Mouse (Mus musculus): Measurements from ENCODE around the gene Rnft2. TPM values are rescaled to one million over a fixed set of nuclear protein-coding genes. Genes with fewer than 3 reads are reported as not detected.

Rnft2 gene
- polyA plus RNA-seq (2014; fragmentation: Nextera tagmentation; extraction: Ambion mirVana), result 6.5 and 8.2 TPM in 2 replicates

- peak within 1 kb of the TSS; percentile 73 for H3K4me2 ChIP-seq (replicated peaks; ENCODE audit: low read depth, low read length)
- H3K4me1 ChIP-seq (replicated peaks; ENCODE audit: control insufficient read depth, insufficient read depth, low read length), result peaks cover 2% of the 10 kb centered on the region; the same call in 1 of the 2 replicates
- ATAC-seq (ENCODE audit: low FRiP score) (peak; percentile 100), DNase-seq (ENCODE audit: low spot score) (peak; percentile 99)
- WGBS, result under 1% methylated on average over 61 of the region's 68 CpGs
- H3K4me3 ChIP-seq (ENCODE audit: low read depth, low read length), result peak within 1 kb of the TSS; percentile 55
- H3K27ac ChIP-seq (ENCODE audit: low read depth, low read length), result peak within 1 kb of the TSS; percentile 48; the same call in 1 of the 2 replicates
- no peaks in the 10 kb centered on the region for H3K27me3 ChIP-seq (ENCODE audit: control insufficient read depth, insufficient read depth, low read length)
- no peaks in the 10 kb centered on the region; the same call in 1 of the 2 replicates for H3K36me3 ChIP-seq (ENCODE audit: control insufficient read depth, insufficient read depth, low read length)
- peak within 1 kb of the TSS; percentile 73 for H3K9ac ChIP-seq (ENCODE audit: low read depth, low read length)
- H3K9me3 ChIP-seq (ENCODE audit: control insufficient read depth, low read length), result no peaks in the 10 kb centered on the region
Observed at GRCm38 (mm10) chr5:118244606-118245443, at the start of gene Rnft2, which contains the start of gene 2410131K14Rik. Gene Rnft2, minus strand, starts transcription at chr5:118245116. Gene 2410131K14Rik, plus strand, starts transcription at chr5:118245227.

- Histone ChIP-seq H3K4me1 (replicated peaks; ENCODE audit: control insufficient read depth, insufficient read depth, low read length) (no peaks in the 10 kb centered on the region), H3K9ac (ENCODE audit: low read depth, low read length) (no peak overlapping the region), H3K9me3 (ENCODE audit: control insufficient read depth, low read length) (no peaks in the 10 kb centered on the region), H3K4me2 (replicated peaks; ENCODE audit: low read depth, low read length) (no peak overlapping the region), H3K4me3 (ENCODE audit: low read depth, low read length) (no peak overlapping the region), H3K36me3 (ENCODE audit: control insufficient read depth, insufficient read depth, low read length) (no peaks in the 10 kb centered on the region), H3K27me3 (ENCODE audit: control insufficient read depth, insufficient read depth, low read length) (no peaks in the 10 kb centered on the region), H3K27ac (ENCODE audit: low read depth, low read length) (0 out of 2 replicates have a peak overlapping the region, but pooled peaks have one; percentile 20)
- no peak for ATAC-seq (ENCODE audit: low FRiP score)
- DNase-seq (ENCODE audit: low spot score), result peak; percentile 51
- 46% methylated on average over 23 of the region's 23 CpGs for WGBS
Observed at GRCm38 (mm10) chr5:118294086-118294864, 49.4 kb upstream of the Rnft2 start.

GRCm38 (mm10) chr5:118292476-118292875, 47.6 kb upstream of the Rnft2 start:
- H3K27ac ChIP-seq (ENCODE audit: low read depth, low read length), result no peak overlapping the region
- 68% methylated on average over 4 of the region's 4 CpGs for WGBS
- no peak overlapping the region for H3K4me2 ChIP-seq (replicated peaks; ENCODE audit: low read depth, low read length)
- no peak for ATAC-seq (ENCODE audit: low FRiP score)
- no peak overlapping the region for H3K9ac ChIP-seq (ENCODE audit: low read depth, low read length)
- H3K4me1 ChIP-seq (replicated peaks; ENCODE audit: control insufficient read depth, insufficient read depth, low read length), result no peaks in the 10 kb centered on the region
- H3K27me3 ChIP-seq (ENCODE audit: control insufficient read depth, insufficient read depth, low read length), result no peaks in the 10 kb centered on the region
- H3K9me3 ChIP-seq (ENCODE audit: control insufficient read depth, low read length), result no peaks in the 10 kb centered on the region
- no peaks in the 10 kb centered on the region for H3K36me3 ChIP-seq (ENCODE audit: control insufficient read depth, insufficient read depth, low read length)
- no peak overlapping the region for H3K4me3 ChIP-seq (ENCODE audit: low read depth, low read length)
- no peak for DNase-seq (ENCODE audit: low spot score)

- Histone ChIP-seq H3K4me3 (ENCODE audit: low read depth, low read length) (no peak overlapping the region), H3K9me3 (ENCODE audit: control insufficient read depth, low read length) (no peaks in the 10 kb centered on the region), H3K36me3 (ENCODE audit: control insufficient read depth, insufficient read depth, low read length) (no peaks in the 10 kb centered on the region), H3K4me1 (replicated peaks; ENCODE audit: control insufficient read depth, insufficient read depth, low read length) (no peaks in the 10 kb centered on the region), H3K27me3 (ENCODE audit: control insufficient read depth, insufficient read depth, low read length) (no peaks in the 10 kb centered on the region), H3K9ac (ENCODE audit: low read depth, low read length) (no peak overlapping the region), H3K4me2 (replicated peaks; ENCODE audit: low read depth, low read length) (no peak overlapping the region), H3K27ac (ENCODE audit: low read depth, low read length) (no peak overlapping the region)
- 94% methylated on average over 4 of the region's 4 CpGs for WGBS
- no peak for DNase-seq (ENCODE audit: low spot score)
- no peak for ATAC-seq (ENCODE audit: low FRiP score)
Observed at GRCm38 (mm10) chr5:118291453-118291852, 46.5 kb upstream of the Rnft2 start.

GRCm38 (mm10) chr5:118277741-118278495, 33.0 kb upstream of the Rnft2 start:
- no peak overlapping the region for H3K4me3 ChIP-seq (ENCODE audit: low read depth, low read length)
- H3K27me3 ChIP-seq (ENCODE audit: control insufficient read depth, insufficient read depth, low read length), result 0 out of 2 replicates have a peak, but pooled peaks cover 2% of the 10 kb centered on the region
- H3K27ac ChIP-seq (ENCODE audit: low read depth, low read length), result no peak overlapping the region
- ATAC-seq (ENCODE audit: low FRiP score) (no peak), DNase-seq (ENCODE audit: low spot score) (no peak)
- H3K4me2 ChIP-seq (replicated peaks; ENCODE audit: low read depth, low read length), result no peak overlapping the region
- 92% methylated on average over 18 of the region's 18 CpGs for whole genome bisulfite sequencing
- no peaks in the 10 kb centered on the region for H3K36me3 ChIP-seq (ENCODE audit: control insufficient read depth, insufficient read depth, low read length)
- no peaks in the 10 kb centered on the region for H3K9me3 ChIP-seq (ENCODE audit: control insufficient read depth, low read length)
- no peak overlapping the region for H3K9ac ChIP-seq (ENCODE audit: low read depth, low read length)
- peaks cover 6% of the 10 kb centered on the region for H3K4me1 ChIP-seq (replicated peaks; ENCODE audit: control insufficient read depth, insufficient read depth, low read length)

GRCm38 (mm10) chr5:118276711-118277110, 31.8 kb upstream of the Rnft2 start:
- Histone ChIP-seq H3K4me1 (replicated peaks; ENCODE audit: control insufficient read depth, insufficient read depth, low read length) (peaks cover 6% of the 10 kb centered on the region), H3K4me3 (ENCODE audit: low read depth, low read length) (no peak overlapping the region), H3K27me3 (ENCODE audit: control insufficient read depth, insufficient read depth, low read length) (0 out of 2 replicates have a peak, but pooled peaks cover 4% of the 10 kb centered on the region), H3K9me3 (ENCODE audit: control insufficient read depth, low read length) (no peaks in the 10 kb centered on the region), H3K4me2 (replicated peaks; ENCODE audit: low read depth, low read length) (no peak overlapping the region), H3K36me3 (ENCODE audit: control insufficient read depth, insufficient read depth, low read length) (no peaks in the 10 kb centered on the region), H3K27ac (ENCODE audit: low read depth, low read length) (no peak overlapping the region), H3K9ac (ENCODE audit: low read depth, low read length) (no peak overlapping the region)
- whole genome bisulfite sequencing, result 21% methylated on average over 8 of the region's 8 CpGs
- ATAC-seq (ENCODE audit: low FRiP score), result peak; percentile 60
- DNase-seq (ENCODE audit: low spot score), result peak; percentile 64

GRCm38 (mm10) chr5:118276281-118276680, 31.4 kb upstream of the Rnft2 start:
- H3K27ac ChIP-seq (ENCODE audit: low read depth, low read length), result no peak overlapping the region
- no peak overlapping the region for H3K9ac ChIP-seq (ENCODE audit: low read depth, low read length)
- DNase-seq (ENCODE audit: low spot score) (no peak), ATAC-seq (ENCODE audit: low FRiP score) (no peak)
- no peaks in the 10 kb centered on the region for H3K36me3 ChIP-seq (ENCODE audit: control insufficient read depth, insufficient read depth, low read length)
- H3K4me2 ChIP-seq (replicated peaks; ENCODE audit: low read depth, low read length), result no peak overlapping the region
- 39% methylated on average over 7 of the region's 7 CpGs for WGBS
- peaks cover 6% of the 10 kb centered on the region for H3K4me1 ChIP-seq (replicated peaks; ENCODE audit: control insufficient read depth, insufficient read depth, low read length)
- H3K4me3 ChIP-seq (ENCODE audit: low read depth, low read length), result no peak overlapping the region
- H3K27me3 ChIP-seq (ENCODE audit: control insufficient read depth, insufficient read depth, low read length), result 0 out of 2 replicates have a peak, but pooled peaks cover 4% of the 10 kb centered on the region
- H3K9me3 ChIP-seq (ENCODE audit: control insufficient read depth, low read length), result no peaks in the 10 kb centered on the region

GRCm38 (mm10) chr5:118274546-118274945, 29.6 kb upstream of the Rnft2 start:
- peaks cover 6% of the 10 kb centered on the region for H3K4me1 ChIP-seq (replicated peaks; ENCODE audit: control insufficient read depth, insufficient read depth, low read length)
- DNase-seq (ENCODE audit: low spot score) (peak; percentile 41), ATAC-seq (ENCODE audit: low FRiP score) (no peak)
- no peaks in the 10 kb centered on the region for H3K9me3 ChIP-seq (ENCODE audit: control insufficient read depth, low read length)
- H3K4me3 ChIP-seq (ENCODE audit: low read depth, low read length), result no peak overlapping the region
- 23% methylated on average over 9 of the region's 9 CpGs for WGBS
- 0 out of 2 replicates have a peak, but pooled peaks cover 4% of the 10 kb centered on the region for H3K27me3 ChIP-seq (ENCODE audit: control insufficient read depth, insufficient read depth, low read length)
- H3K9ac ChIP-seq (ENCODE audit: low read depth, low read length), result no peak overlapping the region
- H3K36me3 ChIP-seq (ENCODE audit: control insufficient read depth, insufficient read depth, low read length), result no peaks in the 10 kb centered on the region
- H3K27ac ChIP-seq (ENCODE audit: low read depth, low read length), result no peak overlapping the region
- no peak overlapping the region for H3K4me2 ChIP-seq (replicated peaks; ENCODE audit: low read depth, low read length)
